Mouse (Mus musculus) T-helper 1 cell (primary cell): Measurements from ENCODE around the gene Rflnb.

Experiments used
- in situ Hi-C: fragments of 300-600 bp; cut with MboI, MseI; formaldehyde crosslinking; loops from one replicate; pipeline ENCODE4 v1.15.1; 2025; ENCODE audit warnings: high pct_unique_total_duplicates

The Rflnb gene

DNA sequence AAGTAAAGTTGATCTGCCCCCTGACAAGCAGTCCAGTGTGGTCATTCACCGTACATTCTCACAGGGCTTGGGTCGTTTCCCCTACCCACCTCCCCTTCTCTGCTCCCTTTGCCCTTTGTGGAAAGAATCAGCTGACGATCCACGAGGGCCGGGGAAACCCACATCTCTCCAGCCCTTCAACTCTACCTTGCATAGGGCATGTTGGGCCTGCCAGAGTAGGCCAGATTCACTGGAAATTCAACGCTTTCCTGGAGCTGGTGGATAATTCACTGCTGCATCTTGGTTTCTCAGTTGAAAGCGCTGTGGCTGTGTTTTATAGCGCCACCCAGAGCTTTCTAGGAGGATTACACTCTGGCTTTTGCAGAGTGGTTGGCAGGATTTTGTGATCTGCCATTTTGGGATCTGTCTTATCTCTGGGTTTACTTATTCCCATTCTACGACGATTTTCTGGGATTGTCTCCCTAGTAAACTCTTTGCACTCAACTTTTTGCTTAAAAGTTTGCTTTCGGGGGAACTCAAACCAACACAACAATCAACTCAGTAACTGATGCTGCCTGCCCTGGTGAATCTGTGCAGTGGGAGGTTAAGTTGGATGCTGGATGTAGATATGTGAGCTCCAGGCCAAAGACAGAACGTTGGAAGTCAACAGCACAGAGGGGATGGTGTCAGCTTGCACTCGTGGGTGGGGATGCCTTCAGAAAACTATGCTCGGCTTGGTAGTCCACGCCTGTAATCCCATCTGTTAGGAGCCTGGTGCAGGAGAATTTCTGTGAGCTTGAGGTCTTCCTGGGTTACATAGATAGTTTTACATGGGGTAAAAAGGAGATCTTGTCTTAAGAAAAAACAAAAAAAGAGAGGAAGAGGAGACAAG is 36.4 kb downstream of the Rflnb start:
- in situ Hi-C loops = no loop called here

- in situ Hi-C loops = no loop called here
Observed at GRCm38 (mm10) chr11:75985948-75986347, 41.6 kb downstream of the Rflnb start.

DNA sequence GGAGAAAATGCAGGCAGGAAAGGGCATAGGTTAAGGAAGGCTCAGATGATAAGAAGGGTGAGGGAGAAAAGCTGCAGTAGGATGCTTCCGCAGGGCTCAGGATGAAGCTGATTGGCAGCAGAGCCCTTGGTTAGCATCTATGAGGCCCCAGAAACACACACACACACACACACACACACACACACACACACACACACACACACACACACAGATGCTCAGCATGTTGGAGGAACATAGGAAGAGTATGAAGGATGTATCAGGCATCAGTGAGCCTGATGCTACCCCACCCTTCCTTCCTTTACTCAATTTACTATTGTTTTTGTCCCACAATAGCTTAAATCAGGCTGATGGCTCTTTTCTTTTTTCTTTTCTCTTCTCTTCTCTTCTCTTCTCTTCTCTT is 43.0 kb downstream of the Rflnb start:
- in situ Hi-C loops = no loop called here

- in situ Hi-C loops = no loop called here
Observed at GRCm38 (mm10) chr11:75983194-75983593, 44.4 kb downstream of the Rflnb start.

GRCm38 (mm10) chr11:75980413-75980812 is 47.2 kb downstream of the Rflnb start:
- in situ Hi-C loops = no loop called here

- in situ Hi-C loops = no loop called here
Observed at GRCm38 (mm10) chr11:75978051-75978450, 49.5 kb downstream of the Rflnb start.

- in situ Hi-C loops = no loop called here
Observed at GRCm38 (mm10) chr11:75976748-75977147, 50.8 kb downstream of the Rflnb start.

DNA sequence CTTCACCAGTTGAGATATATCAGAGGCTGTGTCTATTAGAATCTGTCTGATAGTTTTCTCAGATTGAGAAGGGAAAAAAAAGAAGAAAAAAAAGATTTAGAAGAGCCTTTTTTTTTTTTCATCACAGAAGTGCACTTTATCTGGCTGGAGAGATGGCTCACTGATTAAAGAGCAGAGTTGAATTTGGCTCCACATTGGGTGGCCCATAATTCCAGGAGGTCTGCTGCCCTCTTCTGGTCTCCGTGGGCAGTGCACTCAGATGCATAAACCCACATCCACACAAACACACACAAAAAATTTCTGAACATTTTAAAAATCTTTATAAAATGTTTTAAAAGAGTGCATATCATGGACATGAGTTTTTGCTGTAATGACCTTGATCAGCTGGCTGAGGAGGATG is 53.6 kb downstream of the Rflnb start:
- in situ Hi-C loops = no loop called here

DNA sequence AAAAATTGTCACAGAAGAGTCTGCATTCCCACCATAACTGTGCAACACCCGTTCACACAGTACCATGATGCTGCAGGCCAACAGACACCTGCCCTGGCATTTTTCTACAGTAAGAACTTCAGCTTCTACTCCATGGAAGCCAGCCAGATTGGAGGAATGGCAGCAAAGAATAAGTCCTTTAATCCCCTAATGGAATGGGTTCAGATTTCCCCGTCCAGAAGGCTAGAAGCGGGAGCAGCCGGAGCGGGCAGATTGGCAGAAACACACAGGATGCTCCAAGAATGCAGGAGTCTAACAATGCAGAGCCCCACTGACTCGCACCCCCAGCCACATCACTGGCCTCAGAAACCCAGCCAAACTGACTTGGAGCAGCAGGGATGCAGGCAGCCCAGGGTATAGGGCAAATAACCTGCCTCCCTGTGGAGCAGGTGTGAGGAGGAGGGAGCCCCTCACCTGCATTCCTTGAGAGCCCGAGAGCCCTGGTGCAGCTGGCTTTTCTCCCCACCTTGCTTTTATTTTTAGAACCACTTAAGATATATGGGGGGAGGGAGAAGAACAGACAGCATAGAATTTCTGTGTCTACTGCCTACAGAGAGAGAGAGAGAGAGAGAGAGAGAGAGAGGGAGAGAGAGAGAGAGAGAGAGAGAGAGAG is 54.5 kb downstream of the Rflnb start:
- in situ Hi-C loops = no loop called here

GRCm38 (mm10) chr11:75972188-75972587 is 55.4 kb downstream of the Rflnb start:
- in situ Hi-C loops = no loop called here

GRCm38 (mm10) chr11:75970629-75971028 is 57.0 kb downstream of the Rflnb start:
- in situ Hi-C loops = no loop called here
